Mouse (Mus musculus) Patski (cell line): ENCODE measurements around the gene 6030452D12Rik. TPM values are rescaled to one million over a fixed set of nuclear protein-coding genes. Genes with fewer than 3 reads are reported as not detected.

Experiments used
- ATAC-seq: fragments of 100-300 bp; one replicate; pipeline ENCODE4 v1.8.0; 2021
- CTCF ChIA-PET: fragments of 350-600 bp; sonication (Branson Sonifier 250); formaldehyde crosslinking; loops from one replicate; lab custom pipeline; 2022; ENCODE audit warnings: inconsistent platforms; lab: Charles Lee
- POLR2A ChIA-PET: fragments of 350-600 bp; sonication (Branson Sonifier 250); formaldehyde crosslinking; loops from one replicate; lab custom pipeline; 2022; ENCODE audit warnings: antibody characterized with exemption, inconsistent platforms; lab: Charles Lee
- DNase-seq: peaks from one replicate; pipeline ENCODE4 v3.0.0-alpha.2; 2011; ENCODE audit warnings: low read depth, low spot score
- H3K27me3 ChIP-seq: fragments of 371-371 bp; one replicate; pipeline ENCODE4 v1.5.1; 2021
- CTCF ChIP-seq: fragments of 100-300 bp; IDR thresholded peaks from one replicate; pipeline ENCODE4 v1.5.1; 2021
- in situ Hi-C: fragments of 300-500 bp; cut with MboI; formaldehyde crosslinking; loops from 3 replicates; pipeline ENCODE4 v1.11.1; 2018; ENCODE audit warnings: low pct_unique_long_range_greater_than_20kb, mixed read lengths
- polyA plus RNA-seq: library from polyadenylated mRNA; unstranded; gene quantifications from one replicate; pipeline ENCODE4 v1.2.3, GENCODE M21; 2021

Gene 6030452D12Rik
- polyA plus RNA-seq, 1 experiment from 2014 or later, result not detected

- POLR2A ChIA-PET, result interaction anchor here (0.6 to 2.0 kb wide), 4 partner anchors 8 to 18 kb away, joined by 3 to 5 read pairs (median 4); no protein-coding TSS in a partner anchor
- in situ Hi-C loops, result no loop called here
- H3K27me3 ChIP-seq, result no peaks in the 10 kb centered on the region
- ATAC-seq, result no peak
- no peak for TF ChIP-seq CTCF
- DNase-seq, result no peak
- CTCF ChIA-PET, result interaction anchor here (0.7 to 10.1 kb wide), 4 partner anchors 15 to 116 kb away, joined by 3 to 91 read pairs (median 6); no protein-coding TSS in a partner anchor
Observed at GRCm38 (mm10) chr8:106515946-106516479, 15.7 kb downstream of the 6030452D12Rik start.

DNA sequence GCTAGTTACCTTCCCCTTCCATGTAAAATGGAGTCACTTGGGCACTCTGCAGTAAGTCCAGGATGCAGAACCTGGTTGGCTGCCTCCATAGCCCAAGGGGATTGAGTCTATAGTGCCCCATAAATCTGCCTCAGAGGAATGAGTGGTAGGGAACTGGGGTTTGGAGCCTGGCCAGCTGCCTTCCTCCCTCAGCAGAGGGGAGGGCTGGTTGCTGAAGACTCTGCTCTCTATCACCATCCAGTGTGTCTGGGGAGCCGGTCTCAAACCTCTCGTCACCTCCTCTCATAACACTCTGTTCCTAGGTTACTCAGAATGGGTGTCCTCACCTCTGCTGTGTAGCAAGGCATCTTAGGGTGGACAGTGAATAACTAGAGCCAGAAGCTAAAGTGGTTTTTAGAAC, 16.3 kb downstream of the 6030452D12Rik start:
- DNase-seq (no peak), ATAC-seq (peak; percentile 24)
- POLR2A ChIA-PET, result interaction anchor here (0.6 to 2.0 kb wide), 8 partner anchors 9 to 70 kb away, joined by 3 to 5 read pairs (median 3); no protein-coding TSS in a partner anchor
- TF ChIP-seq CTCF, result no peak
- in situ Hi-C loops, result no loop called here
- no peaks in the 10 kb centered on the region for H3K27me3 ChIP-seq
- CTCF ChIA-PET, result interaction anchor here (1.0 to 10.1 kb wide), 4 partner anchors 15 to 83 kb away, joined by 3 to 91 read pairs (median 6); no protein-coding TSS in a partner anchor

- no peak for DNase-seq
- ATAC-seq, result peak; percentile 86
- TF ChIP-seq CTCF, result no peak
- no peaks in the 10 kb centered on the region for H3K27me3 ChIP-seq
- ChIA-PET CTCF (interaction anchor here (10.1 kb wide), 1 partner anchor 12 kb away, joined by 91 read pairs; no protein-coding TSS in a partner anchor), POLR2A (interaction anchor here (1.3 kb wide), 1 partner anchor 10 kb away, joined by 5 read pairs; no protein-coding TSS in a partner anchor)
- in situ Hi-C loops, result no loop called here
Observed at GRCm38 (mm10) chr8:106518763-106519162, 18.4 kb downstream of the 6030452D12Rik start.

DNA sequence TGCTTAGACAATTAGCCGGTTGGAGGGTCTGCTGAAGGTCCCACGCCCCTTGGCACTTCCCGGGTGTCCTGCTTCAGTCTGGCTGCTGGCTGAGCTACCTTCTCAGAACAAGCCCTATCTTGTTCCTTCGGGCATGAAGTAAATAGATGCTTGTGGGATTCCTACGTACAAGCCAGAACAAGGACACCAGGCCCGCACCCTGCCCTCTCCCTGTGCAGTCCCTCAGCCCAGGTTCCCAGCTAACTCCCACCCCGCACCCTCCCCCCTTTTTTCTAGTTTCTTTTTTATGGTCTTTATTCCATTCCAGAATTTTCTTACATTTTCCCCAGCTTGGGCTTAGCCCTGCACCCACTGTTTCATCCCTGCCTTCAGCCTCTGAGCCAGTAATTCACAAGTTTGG, 20.3 kb downstream of the 6030452D12Rik start:
- ATAC-seq, result no peak
- ChIA-PET CTCF (interaction anchor here (10.1 kb wide), 1 partner anchor 11 kb away, joined by 91 read pairs; no protein-coding TSS in a partner anchor), POLR2A (interaction anchor here (0.6 to 1.0 kb wide), 3 partner anchors 9 to 62 kb away, joined by 3 read pairs; no protein-coding TSS in a partner anchor)
- no peak for DNase-seq
- in situ Hi-C loops, result no loop called here
- H3K27me3 ChIP-seq, result no peaks in the 10 kb centered on the region
- no peak for TF ChIP-seq CTCF

DNA sequence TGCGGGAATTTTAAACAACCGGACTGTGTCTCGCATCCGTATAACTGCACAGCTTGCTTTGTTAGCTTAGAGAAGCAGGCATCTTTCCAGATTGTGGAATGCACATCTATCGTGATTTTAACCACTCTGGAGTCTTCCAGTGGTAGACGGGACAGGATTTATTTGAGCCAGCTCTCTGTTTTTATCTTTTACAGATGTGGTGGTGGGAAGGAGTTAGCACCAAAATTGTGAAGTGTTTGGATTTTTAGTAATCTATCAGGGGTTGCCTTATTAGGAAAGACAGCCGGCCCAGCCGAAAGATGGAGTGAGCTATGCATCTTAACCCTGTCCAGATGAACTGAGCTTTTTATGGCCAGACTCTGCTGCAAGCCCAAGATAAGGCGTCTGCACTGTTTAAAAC, 21.5 kb downstream of the 6030452D12Rik start:
- TF ChIP-seq CTCF, result no peak
- POLR2A ChIA-PET, result interaction anchor here (0.6 to 0.7 kb wide), 2 partner anchors 126 to 797 kb away, joined by 3 read pairs; no protein-coding TSS in a partner anchor
- no peaks in the 10 kb centered on the region for H3K27me3 ChIP-seq
- no peak for ATAC-seq
- DNase-seq, result no peak
- CTCF ChIA-PET, result interaction anchor here (10.1 kb wide), 1 partner anchor 9 kb away, joined by 91 read pairs; no protein-coding TSS in a partner anchor
- in situ Hi-C loops, result no loop called here

DNA sequence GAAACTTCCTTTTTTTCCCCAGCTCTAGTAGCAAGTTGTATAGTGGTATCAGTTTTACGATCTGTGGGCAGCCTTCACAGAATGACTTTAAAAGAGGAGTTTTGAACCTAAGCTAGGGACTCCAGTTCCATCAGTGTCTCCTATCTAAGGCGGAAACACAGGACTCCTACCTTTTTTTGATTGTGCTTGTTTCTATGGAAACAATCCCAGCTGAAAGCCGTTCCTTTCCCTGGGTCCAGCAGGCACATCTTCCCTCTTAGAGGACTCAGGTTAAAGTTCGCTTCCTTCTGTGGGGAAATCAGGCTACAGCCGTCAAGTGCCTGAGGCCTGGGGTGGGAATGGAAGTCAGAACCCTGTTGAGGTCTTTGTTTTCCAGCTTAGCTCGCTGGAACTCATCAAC, 26.4 kb downstream of the 6030452D12Rik start:
- no peak for DNase-seq
- no peak for ATAC-seq
- TF ChIP-seq CTCF, result no peak
- CTCF ChIA-PET, result interaction anchor here (1.2 to 12.2 kb wide), 3 partner anchors 10 to 92 kb away, joined by 3 to 169 read pairs (median 91); no protein-coding TSS in a partner anchor
- H3K27me3 ChIP-seq, result no peaks in the 10 kb centered on the region
- in situ Hi-C loops, result no loop called here
- POLR2A ChIA-PET, result no interaction called here

- POLR2A ChIA-PET, result no interaction called here
- in situ Hi-C loops, result no loop called here
- no peak for DNase-seq
- TF ChIP-seq CTCF, result peak; percentile 75
- H3K27me3 ChIP-seq, result no peaks in the 10 kb centered on the region
- no peak for ATAC-seq
- CTCF ChIA-PET, result interaction anchor here (1.2 to 12.2 kb wide), 3 partner anchors 11 to 93 kb away, joined by 3 to 169 read pairs (median 91); no protein-coding TSS in a partner anchor
Observed at GRCm38 (mm10) chr8:106527241-106528036, 27.1 kb downstream of the 6030452D12Rik start.

DNA sequence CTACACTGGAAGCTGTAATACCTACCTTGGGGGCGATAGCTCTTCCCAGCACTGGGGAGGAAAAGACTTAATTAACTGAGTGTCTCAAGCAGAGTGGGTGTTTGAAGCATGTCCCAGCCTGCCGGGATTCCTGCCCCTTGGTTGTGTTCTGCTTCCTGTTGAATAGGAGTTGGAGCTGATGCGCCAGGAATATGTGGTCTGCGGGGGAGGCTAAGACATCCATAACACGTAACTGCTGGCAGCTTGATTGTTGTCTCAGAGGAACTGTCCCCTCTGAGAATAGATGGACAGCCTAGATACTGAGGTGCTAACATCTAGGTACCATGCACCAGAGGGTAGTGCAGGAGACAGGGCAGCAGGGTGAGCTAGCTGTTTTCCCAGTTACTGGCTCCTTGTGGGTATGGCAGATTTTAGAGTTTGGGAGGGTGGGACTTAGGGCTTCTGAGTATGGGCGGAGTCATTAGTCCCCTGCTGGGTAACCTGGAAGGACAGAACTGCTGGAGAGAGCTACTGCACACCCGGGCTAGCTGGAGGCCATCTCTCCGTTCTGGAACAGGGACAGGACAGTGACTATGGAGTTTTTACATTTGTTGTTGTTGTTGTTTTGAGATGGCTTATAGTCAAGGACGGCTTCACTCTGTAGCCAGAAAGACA, 28.4 kb downstream of the 6030452D12Rik start:
- no peak for TF ChIP-seq CTCF
- DNase-seq (no peak), ATAC-seq (no peak)
- CTCF ChIA-PET, result interaction anchor here (1.0 to 12.2 kb wide), 3 partner anchors 12 to 114 kb away, joined by 4 to 169 read pairs (median 91); partner anchors contain the start of gene Zfp90
- H3K27me3 ChIP-seq, result no peaks in the 10 kb centered on the region
- POLR2A ChIA-PET, result interaction anchor here (0.6 to 3.1 kb wide), 5 partner anchors 8 to 90 kb away, joined by 3 to 14 read pairs (median 3); partner anchors contain the start of gene Cdh3
- in situ Hi-C loops, result no loop called here

GRCm38 (mm10) chr8:106529885-106530482, 29.7 kb downstream of the 6030452D12Rik start:
- H3K27me3 ChIP-seq, result no peaks in the 10 kb centered on the region
- ATAC-seq (peak; percentile 82), DNase-seq (peak; percentile 94)

More at GRCm38 (mm10) chr8:106529885-106530482, 29.7 kb downstream of the 6030452D12Rik start:
- in situ Hi-C loops, result no loop called here
- no peak for TF ChIP-seq CTCF
- CTCF ChIA-PET, result interaction anchor here (1.2 to 12.2 kb wide), 7 partner anchors 13 to 128 kb away, joined by 3 to 169 read pairs (median 4); partner anchors contain the start of genes 6030452D12Rik and Cdh3
- POLR2A ChIA-PET, result interaction anchor here (1.0 to 3.1 kb wide), 4 partner anchors 9 to 19 kb away, joined by 3 to 14 read pairs (median 4); partner anchors contain the start of gene Cdh3
